Mouse (Mus musculus): ENCODE results near the gene Hyal1. TPM values are rescaled to one million over a fixed set of nuclear protein-coding genes. Genes with fewer than 3 reads are reported as not detected.

The Hyal1 gene
- polyA plus RNA-seq, 1 experiment from 2014 or later = 6.6 TPM

Other genes starting within 250 kb of the Hyal1 start
- 12.1 and 13.4 TPM in 2 replicates for gene Hemk1, start 238.6 kb upstream of the Hyal1 start, polyA plus RNA-seq (2016; fragmentation: Nextera tagmentation; extraction: Ambion mirVana)
- 1.4 and 2.6 TPM in 2 replicates for gene 6430571L13Rik, start 236.3 kb upstream of the Hyal1 start, polyA plus RNA-seq (2016; fragmentation: Nextera tagmentation; extraction: Ambion mirVana)
- gene Cacna2d2, start 177.3 kb upstream of the Hyal1 start, polyA plus RNA-seq (2016; fragmentation: Nextera tagmentation; extraction: Ambion mirVana) = 0.87 and 2.9 TPM in 2 replicates
- 36.5 and 44.8 TPM in 2 replicates for gene Tmem115, start 43.0 kb upstream of the Hyal1 start, polyA plus RNA-seq (2016; fragmentation: Nextera tagmentation; extraction: Ambion mirVana)
- 25.1 and 25.9 TPM in 2 replicates for gene Cyb561d2, start 34.7 kb upstream of the Hyal1 start, polyA plus RNA-seq (2016; fragmentation: Nextera tagmentation; extraction: Ambion mirVana)
- 39.2 and 45.7 TPM in 2 replicates for gene Nprl2, start 34.7 kb upstream of the Hyal1 start, polyA plus RNA-seq (2016; fragmentation: Nextera tagmentation; extraction: Ambion mirVana)
- 2.6 and 4.7 TPM in 2 replicates for gene Zmynd10, start 29.6 kb upstream of the Hyal1 start, polyA plus RNA-seq (2016; fragmentation: Nextera tagmentation; extraction: Ambion mirVana)
- 46.4 and 48.3 TPM in 2 replicates for gene Rassf1, start 25.4 kb upstream of the Hyal1 start, polyA plus RNA-seq (2016; fragmentation: Nextera tagmentation; extraction: Ambion mirVana)
- gene Tusc2, start 13.7 kb upstream of the Hyal1 start, polyA plus RNA-seq (2016; fragmentation: Nextera tagmentation; extraction: Ambion mirVana) = 79.8 and 87.1 TPM in 2 replicates
- 134 and 135 TPM in 2 replicates for gene Hyal2, start 9.0 kb upstream of the Hyal1 start, polyA plus RNA-seq (2016; fragmentation: Nextera tagmentation; extraction: Ambion mirVana)
- 19.2 and 20.8 TPM in 2 replicates for gene Naa80, start 2.0 kb downstream of the Hyal1 start, polyA plus RNA-seq (2016; fragmentation: Nextera tagmentation; extraction: Ambion mirVana)
- gene Hyal3, start 3.9 kb downstream of the Hyal1 start, polyA plus RNA-seq (2016; fragmentation: Nextera tagmentation; extraction: Ambion mirVana) = 0.41 and 0.77 TPM in 2 replicates
- 41.1 and 54.1 TPM in 2 replicates for gene Ifrd2, start 10.7 kb downstream of the Hyal1 start, polyA plus RNA-seq (2016; fragmentation: Nextera tagmentation; extraction: Ambion mirVana)
- gene Sema3b, start 32.3 kb downstream of the Hyal1 start, polyA plus RNA-seq (2016; fragmentation: Nextera tagmentation; extraction: Ambion mirVana) = 3.9 and 5.2 TPM in 2 replicates
- 554 and 640 TPM in 2 replicates for gene Gnai2, start 58.4 kb downstream of the Hyal1 start, polyA plus RNA-seq (2016; fragmentation: Nextera tagmentation; extraction: Ambion mirVana)
- gene Slc38a3, start 92.6 kb downstream of the Hyal1 start, polyA plus RNA-seq (2016; fragmentation: Nextera tagmentation; extraction: Ambion mirVana) = 6.4 and 7.2 TPM in 2 replicates
- gene Gnat1, start 102.8 kb downstream of the Hyal1 start, polyA plus RNA-seq (2016; fragmentation: Nextera tagmentation; extraction: Ambion mirVana) = 2.6 and 3.1 TPM in 2 replicates
- 14.5 and 16.4 TPM in 2 replicates for gene Sema3f, start 133.5 kb downstream of the Hyal1 start, polyA plus RNA-seq (2016; fragmentation: Nextera tagmentation; extraction: Ambion mirVana)
- gene Rbm5, start 194.1 kb downstream of the Hyal1 start, polyA plus RNA-seq (2016; fragmentation: Nextera tagmentation; extraction: Ambion mirVana) = 196 and 204 TPM in 2 replicates